In genomic region chr8:20652976-20653375, GRCm38 (mm10) we compare ENCODE assay signal across 9 mouse cellular contexts. TPM values are rescaled to one million over a fixed set of nuclear protein-coding genes. Genes with fewer than 3 reads are reported as not detected.
DNase-seq lines count a peak whose midpoint lies in the region.
"Not testable (repeated sequence)": the region's sequence is repeated elsewhere in the genome, so short reads cannot be mapped to it uniquely, and the experiment has no call there.
"Had no signal": no experiment of that assay in that cellular context is flagged by ENCODE, and none has a peak within 500 bp of the region (broad histone marks: within the 10 kb centered on the region; RNA-seq: fewer than 3 reads in every experiment).

No protein-coding gene starts in this region.

- DNase-seq in adrenal gland, postnatal 4 days (ENCODE audit: low spot score in 2 of 2), result peak; percentile 3 to 16
- DNase-seq in gastrocnemius, adult 8-10 months (ENCODE audit: low spot score in 2 of 2), result peak; percentile 14 to 31
- DNase-seq in heart, postnatal 14 days, result peak; percentile 15 to 19
- peak; percentile 2 to 4 for DNase-seq in layer of hippocampus, adult 18-20 months (ENCODE audit: low spot score in 2 of 2)
- peak; percentile 0 for DNase-seq in lung, postnatal 36 days
- peak; percentile 7 to 29 for DNase-seq in spleen, adult 18-20 months
- DNase-seq in thymus, postnatal 14 days, result peak; percentile 31

- intact Hi-C loops in heart, postnatal 14 days (cut with DNase I), result not testable (repeated sequence)

RNA-seq across cellular contexts. Expression of gene Gm21119, which starts 38.3 kb away (rescaled TPM):
- total RNA-seq in adrenal gland, postnatal 4 days (2021), result under 1 TPM; 0.40 to 0.62 TPM
- under 1 TPM in 3 of 4 experiments, not detected in 1; 0.22 to 0.56 (median 0.41) TPM for total RNA-seq in gastrocnemius, adult 8-10 months (2022)
- under 1 TPM in 1 of 2 experiments, not detected in 1; 0.51 TPM for total RNA-seq in heart, postnatal 14 days (2021)
- total RNA-seq in layer of hippocampus, adult 18-20 months (2021), result 1 to 10 TPM; 1.3 to 1.5 TPM
- total RNA-seq: CH12.LX; common myeloid progenitor, adult 5-6 weeks had no signal

Comparison
In these comparisons a context has a peak if more than half of its experiments do, and no peak if none do; other contexts are left out.
1. Peak in every context shown above with its lines: DNase-seq.